Mouse (Mus musculus) adrenal gland, adult 2 months (tissue): ENCODE data around the gene Ttf1. TPM values are rescaled to one million over a fixed set of nuclear protein-coding genes. Genes with fewer than 3 reads are reported as not detected.
A peak's percentile ranks its signal among the peaks of the same experiment; 100 is the strongest.

Experiments
- DNase-seq: peaks from one replicate; pipeline ENCODE4 v3.0.0; 2021
- polyA plus RNA-seq: library from polyadenylated mRNA; depleted of rRNA; stranded (reverse); fragments of >200 nt; gene quantifications from 2 replicates; pipeline ENCODE4 v1.2.3, GENCODE M21; 2012; rRNA removed
- total RNA-seq, 2 experiments: library from RNA; stranded (reverse); gene quantifications; 2 replicates each; pipeline ENCODE4 v1.2.3; 2021

The Ttf1 gene
- total and polyA plus RNA-seq, 3 experiments = 3.0 to 12.5 (median 9.8) TPM

DNA sequence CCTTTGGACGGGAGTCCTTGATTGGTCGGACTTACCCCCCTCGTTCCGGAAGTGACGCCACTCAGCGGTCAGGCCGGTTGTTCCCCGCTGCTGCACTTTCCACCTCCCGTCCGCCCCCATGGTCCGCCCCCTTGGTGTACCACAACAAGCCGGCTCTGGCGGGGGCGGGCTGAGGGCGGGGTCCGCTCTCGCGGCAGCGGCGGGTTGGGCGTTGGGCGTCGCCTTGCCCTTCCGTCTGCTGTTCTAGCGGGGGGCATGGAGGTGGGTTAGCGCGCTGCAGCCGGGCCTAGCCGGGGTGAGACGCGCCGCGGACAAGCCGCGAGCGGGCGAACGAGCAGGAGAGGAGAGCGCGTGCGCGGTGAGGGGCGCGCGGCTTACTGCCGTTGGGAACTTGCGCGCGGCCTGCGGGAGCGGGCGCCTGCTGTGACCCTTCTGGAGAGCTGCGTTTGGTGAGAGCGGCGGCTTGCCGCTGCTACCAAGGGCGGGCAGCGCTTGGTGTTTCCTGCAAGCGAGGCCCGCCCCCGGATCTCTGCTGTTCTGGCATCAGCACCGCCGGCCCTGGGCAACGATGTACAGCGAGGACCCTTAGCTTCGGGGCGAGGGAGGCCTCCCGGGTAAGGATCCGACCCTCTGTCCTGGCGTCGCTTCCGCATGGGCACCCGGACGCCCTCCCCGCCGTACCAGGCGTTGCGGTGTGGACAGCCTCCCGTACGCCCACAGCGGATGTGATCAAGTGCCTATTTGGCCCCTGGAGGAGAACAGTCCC lies 65.1 kb downstream of the Ttf1 start:
- peak; percentile 100 for DNase-seq

DNA sequence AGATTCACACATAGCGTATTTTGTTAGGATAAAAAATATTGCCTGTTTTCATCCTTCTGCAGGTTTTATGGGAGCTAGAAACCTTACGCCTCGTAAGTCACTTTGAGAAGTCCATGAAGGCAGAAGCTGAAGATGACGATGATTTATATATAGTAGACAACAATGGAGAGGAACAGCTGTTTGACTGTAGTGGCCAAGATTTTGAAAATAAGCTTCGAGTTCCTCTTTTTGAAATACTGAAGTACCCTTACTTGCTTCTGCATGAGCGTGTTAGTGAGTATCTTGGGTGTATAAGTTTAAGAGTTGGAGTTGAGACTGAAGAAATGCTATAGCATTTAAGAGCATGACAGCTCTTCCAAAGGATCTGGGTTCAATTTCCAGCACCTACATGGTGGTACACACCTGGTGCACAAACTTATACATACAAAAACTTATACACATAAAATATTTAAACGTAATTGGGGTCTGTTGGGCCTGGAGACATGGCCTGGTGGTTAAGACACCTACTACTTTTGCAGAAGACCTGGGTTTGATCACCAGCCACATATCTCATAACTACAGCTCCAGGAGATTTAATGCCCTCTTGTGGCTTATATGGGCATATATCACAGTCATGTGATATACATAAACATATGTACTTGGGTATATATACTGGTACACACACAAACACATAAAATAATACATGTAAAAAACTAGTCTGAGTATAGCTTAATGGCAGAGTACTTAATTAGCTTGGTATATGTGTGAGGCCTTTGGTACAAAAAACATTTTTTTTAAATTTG lies 70.2 kb downstream of the Ttf1 start:
- no peak for DNase-seq

DNA sequence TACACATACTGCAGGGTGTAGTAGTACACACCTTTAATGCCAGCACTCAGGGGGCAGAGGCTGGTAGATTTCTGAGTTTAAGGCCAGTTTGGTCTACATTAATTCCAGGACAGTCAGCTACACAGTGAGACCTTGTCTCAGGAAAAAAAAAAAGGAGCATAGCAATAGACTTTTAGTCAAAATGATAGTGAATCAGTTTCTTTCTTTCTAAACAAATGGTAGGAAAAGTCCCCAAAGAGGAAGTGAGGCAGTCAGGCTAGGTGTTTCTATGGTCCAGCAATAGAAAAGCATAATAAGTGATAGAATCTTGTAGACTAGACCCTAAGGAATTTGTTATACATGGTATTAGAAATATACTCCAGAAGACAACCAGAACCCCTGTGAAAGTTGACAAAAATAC lies 75.1 kb downstream of the Ttf1 start:
- DNase-seq = no peak

Other genes with a start within 250 kb of the Ttf1 start
- gene Gtf3c4, start 219.9 kb upstream of the Ttf1 start, total RNA-seq = 10 to 100 TPM; 27.5 to 29.6 TPM
- 5.9 and 9.6 TPM in 2 replicates for gene Gtf3c4, start 219.9 kb upstream of the Ttf1 start, polyA plus RNA-seq
- 10 to 100 TPM; 10.1 to 10.6 TPM for gene Ddx31, start 219.9 kb upstream of the Ttf1 start, total RNA-seq
- gene Ddx31, start 219.9 kb upstream of the Ttf1 start, polyA plus RNA-seq = 3.5 and 6.3 TPM in 2 replicates
- not detected for gene Barhl1, start 143.6 kb upstream of the Ttf1 start, total RNA-seq
- gene Barhl1, start 143.6 kb upstream of the Ttf1 start, polyA plus RNA-seq = 0.16 and 0.28 TPM in 2 replicates
- under 1 TPM in 1 of 2 experiments, not detected in 1; 0.37 TPM for gene Cfap77, start 5.2 kb upstream of the Ttf1 start, total RNA-seq
- gene Cfap77, start 5.2 kb upstream of the Ttf1 start, polyA plus RNA-seq = 0.16 TPM in 1 of 2 replicates, not detected in the other
- gene Setx, start 63.9 kb downstream of the Ttf1 start, total RNA-seq = 10 to 100 TPM; 21.7 to 29.6 TPM
- gene Setx, start 63.9 kb downstream of the Ttf1 start, polyA plus RNA-seq = 2.7 and 2.9 TPM in 2 replicates
- gene Ntng2, start 192.7 kb downstream of the Ttf1 start, total RNA-seq = 10 to 100 TPM; 36.0 to 55.7 TPM
- gene Ntng2, start 192.7 kb downstream of the Ttf1 start, polyA plus RNA-seq = 190 and 200 TPM in 2 replicates